Mouse (Mus musculus) heart, embryonic 14.5 days (tissue): ENCODE results near the gene Ermn. TPM values are rescaled to one million over a fixed set of nuclear protein-coding genes. Genes with fewer than 3 reads are reported as not detected.
A peak's percentile ranks its signal among the peaks of the same experiment; 100 is the strongest.

ENCODE experiments used
- ATAC-seq: fragments of 200-750 bp; cut with Nextera tagmentation; 2 replicates; pipeline ENCODE4 v1.8.0; 2017; ENCODE audit warnings: low read depth, moderate TSS enrichment; ENCODE audit not compliant: insufficient number of reproducible peaks, insufficient read depth, low FRiP score
- H3K27ac ChIP-seq, 2 experiments: fragments of 200-500 bp in 1 of 2; fragments of 300-500 bp in 1 of 2; sonication (generic) in 1 of 2; replicated peaks in 1 of 2; 2 replicates each; pipeline ENCODE4 v1.5.1; 2012 to 2014; ENCODE audit warnings: low read depth in 2 of 2, low read length in 2 of 2, control low read depth in 1 of 2, mild to moderate bottlenecking in 1 of 2, mixed read lengths in 1 of 2; ENCODE audit not compliant: control insufficient read depth in 1 of 2, insufficient read depth in 1 of 2
- H3K27me3 ChIP-seq: fragments of 300-500 bp; sonication (generic); 2 replicates; pipeline ENCODE4 v1.6.1; 2014; ENCODE audit warnings: mild to moderate bottlenecking, low read length, control low read depth; ENCODE audit not compliant: control insufficient read depth, insufficient read depth
- H3K36me3 ChIP-seq: fragments of 300-500 bp; sonication (generic); 2 replicates; pipeline ENCODE4 v1.6.1; 2014; ENCODE audit warnings: mild to moderate bottlenecking, control low read depth, low read length, mixed read lengths; ENCODE audit not compliant: control insufficient read depth, insufficient read depth
- H3K4me1 ChIP-seq, 2 experiments: fragments of 200-500 bp in 1 of 2; fragments of 300-500 bp in 1 of 2; sonication (generic) in 1 of 2; 2 replicates each; pipeline ENCODE4 v1.6.1; 2012 to 2014; ENCODE audit warnings: low read length in 2 of 2, control low read depth in 1 of 2, mixed read lengths in 1 of 2; ENCODE audit not compliant: control insufficient read depth in 2 of 2, insufficient read depth in 2 of 2
- H3K4me2 ChIP-seq: fragments of 300-500 bp; sonication (generic); 2 replicates; pipeline ENCODE4 v1.6.1; 2014; ENCODE audit warnings: mild to moderate bottlenecking, low read length
- H3K4me3 ChIP-seq, 2 experiments: fragments of 200-500 bp in 1 of 2; fragments of 300-500 bp in 1 of 2; sonication (generic) in 1 of 2; 2 replicates each; pipeline ENCODE4 v1.5.1; 2012 to 2014; ENCODE audit warnings: low read length in 2 of 2, mild to moderate bottlenecking in 2 of 2, control low read depth in 1 of 2, low read depth in 1 of 2, moderate library complexity in 1 of 2; ENCODE audit not compliant: control insufficient read depth in 1 of 2, insufficient read depth in 1 of 2
- H3K9ac ChIP-seq: fragments of 300-500 bp; sonication (generic); 2 replicates; pipeline ENCODE4 v1.6.1; 2014; ENCODE audit warnings: mild to moderate bottlenecking, low read length
- H3K9me3 ChIP-seq: fragments of 300-500 bp; sonication (generic); 2 replicates; pipeline ENCODE4 v1.6.1; 2016; ENCODE audit warnings: low read length, control low read depth; ENCODE audit not compliant: control insufficient read depth
- WGBS: fragments of 180-500 bp; shearing (Covaris S2); extraction: QIAGEN DNeasy Blood & Tissue Kit; methylation state at CpG from one replicate; pipeline ENCODE4 v1.1.7; 2014; 5-methylcytosine and 5-hydroxymethylcytosine counted together
- polyA plus RNA-seq: library from polyadenylated mRNA; unstranded; fragments of >200 nt; fragmentation: Nextera tagmentation; extraction: Ambion mirVana; gene quantifications from 2 replicates; pipeline ENCODE4 v1.2.1, GENCODE M21; 2014

Ermn gene
- polyA plus RNA-seq, 1 experiment from 2014 or later = not detected

GRCm38 (mm10) chr2:58031431-58031830, 21.2 kb downstream of the Ermn start:
- H3K36me3 ChIP-seq = no peaks in the 10 kb centered on the region
- H3K4me2 ChIP-seq = no peak overlapping the region
- no peaks in the 10 kb centered on the region for H3K4me1 ChIP-seq
- no peak for ATAC-seq
- WGBS = 71% methylated on average over 3 of the region's 3 CpGs
- H3K9ac ChIP-seq = no peak overlapping the region
- no peak overlapping the region for H3K4me3 ChIP-seq
- H3K27ac ChIP-seq = no peak overlapping the region
- no peaks in the 10 kb centered on the region for H3K9me3 ChIP-seq
- H3K27me3 ChIP-seq = no peaks in the 10 kb centered on the region

GRCm38 (mm10) chr2:58029404-58029803, 23.3 kb downstream of the Ermn start:
- Histone ChIP-seq H3K27me3 (no peaks in the 10 kb centered on the region), H3K36me3 (no peaks in the 10 kb centered on the region), H3K4me3 (no peak overlapping the region), H3K4me1 (no peaks in the 10 kb centered on the region), H3K9me3 (no peaks in the 10 kb centered on the region), H3K27ac (no peak overlapping the region), H3K9ac (no peak overlapping the region), H3K4me2 (no peak overlapping the region)
- no peak for ATAC-seq
- 28% methylated on average over 7 of the region's 7 CpGs for WGBS

GRCm38 (mm10) chr2:58026740-58027139, 25.9 kb downstream of the Ermn start:
- Histone ChIP-seq H3K4me2 (no peak overlapping the region), H3K27me3 (no peaks in the 10 kb centered on the region), H3K4me1 (no peaks in the 10 kb centered on the region), H3K9me3 (no peaks in the 10 kb centered on the region), H3K4me3 (no peak overlapping the region), H3K36me3 (no peaks in the 10 kb centered on the region), H3K9ac (no peak overlapping the region), H3K27ac (no peak overlapping the region)
- no peak for ATAC-seq
- WGBS = 78% methylated on average over 5 of the region's 5 CpGs

- Histone ChIP-seq H3K9ac (no peak overlapping the region), H3K4me1 (no peaks in the 10 kb centered on the region), H3K27ac (no peak overlapping the region), H3K36me3 (no peaks in the 10 kb centered on the region), H3K4me2 (no peak overlapping the region), H3K4me3 (no peak overlapping the region), H3K27me3 (no peaks in the 10 kb centered on the region), H3K9me3 (no peaks in the 10 kb centered on the region)
- WGBS = 76% methylated on average over 6 of the region's 6 CpGs
- no peak for ATAC-seq
Measured at GRCm38 (mm10) chr2:58023556-58023955, 29.1 kb downstream of the Ermn start.

GRCm38 (mm10) chr2:58007081-58007480, 45.6 kb downstream of the Ermn start:
- no peak overlapping the region for H3K4me3 ChIP-seq
- 73% methylated on average over 5 of the region's 5 CpGs for WGBS
- no peak for ATAC-seq
- no peak overlapping the region for H3K9ac ChIP-seq
- no peak overlapping the region for H3K27ac ChIP-seq
- no peaks in the 10 kb centered on the region for H3K9me3 ChIP-seq
- H3K4me2 ChIP-seq = no peak overlapping the region
- H3K4me1 ChIP-seq = no peaks in the 10 kb centered on the region
- H3K36me3 ChIP-seq = no peaks in the 10 kb centered on the region
- H3K27me3 ChIP-seq = no peaks in the 10 kb centered on the region

- Histone ChIP-seq H3K9ac (no peak overlapping the region), H3K9me3 (no peaks in the 10 kb centered on the region), H3K4me1 (0 out of 4 replicates have a peak, but pooled peaks cover 0 to 4% of the 10 kb centered on the region in 2 experiments), H3K4me2 (no peak overlapping the region), H3K4me3 (no peak overlapping the region), H3K27me3 (no peaks in the 10 kb centered on the region), H3K27ac (no peak overlapping the region), H3K36me3 (no peaks in the 10 kb centered on the region)
- 51% methylated on average over 3 of the region's 3 CpGs for WGBS
- ATAC-seq = no peak
Measured at GRCm38 (mm10) chr2:58001497-58001896, 51.2 kb downstream of the Ermn start.

GRCm38 (mm10) chr2:57997752-57998430, 54.8 kb downstream of the Ermn start, which contains the start of gene Galnt5:
Galnt5 (plus strand) TSS chr2:57997884.
- H3K4me3 ChIP-seq = peak within 1 kb of the TSS; percentile 24 to 29
- H3K4me2 ChIP-seq = peak within 1 kb of the TSS; percentile 61
- no peaks in the 10 kb centered on the region for H3K27me3 ChIP-seq
- H3K9ac ChIP-seq = peak within 1 kb of the TSS; percentile 53; the same call in 1 of the 2 replicates
- H3K4me1 ChIP-seq = 0 out of 4 replicates have a peak, but pooled peaks cover 0 to 4% of the 10 kb centered on the region in 2 experiments
- WGBS = 35% methylated on average over 12 of the region's 12 CpGs
- H3K27ac ChIP-seq = no peak within 1 kb of the TSS
- no peaks in the 10 kb centered on the region for H3K9me3 ChIP-seq
- peak; percentile 17; the same call in 1 of the 2 replicates for ATAC-seq
- H3K36me3 ChIP-seq = no peaks in the 10 kb centered on the region
